Mouse (Mus musculus) large intestine, adult 2 months (tissue): ENCODE measurements around the gene Dcpp3. TPM values are rescaled to one million over a fixed set of nuclear protein-coding genes. Genes with fewer than 3 reads are reported as not detected.

ENCODE experiments used
- DNase-seq: peaks from one replicate; pipeline ENCODE4 v3.0.0-alpha.2; 2012; ENCODE audit warnings: low read depth, low spot score
- WGBS: fragments of 180-500 bp; shearing (Covaris S2); methylation state at CpG from one replicate; pipeline ENCODE4 v1.1.7; 2018; 5-methylcytosine and 5-hydroxymethylcytosine counted together
- polyA plus RNA-seq: library from polyadenylated mRNA; depleted of rRNA; stranded (reverse); fragments of >200 nt; gene quantifications from 2 replicates; pipeline ENCODE4 v1.2.3, GENCODE M21; 2012; rRNA removed

Gene Dcpp3
- polyA plus RNA-seq, 1 experiment = not detected

DNA sequence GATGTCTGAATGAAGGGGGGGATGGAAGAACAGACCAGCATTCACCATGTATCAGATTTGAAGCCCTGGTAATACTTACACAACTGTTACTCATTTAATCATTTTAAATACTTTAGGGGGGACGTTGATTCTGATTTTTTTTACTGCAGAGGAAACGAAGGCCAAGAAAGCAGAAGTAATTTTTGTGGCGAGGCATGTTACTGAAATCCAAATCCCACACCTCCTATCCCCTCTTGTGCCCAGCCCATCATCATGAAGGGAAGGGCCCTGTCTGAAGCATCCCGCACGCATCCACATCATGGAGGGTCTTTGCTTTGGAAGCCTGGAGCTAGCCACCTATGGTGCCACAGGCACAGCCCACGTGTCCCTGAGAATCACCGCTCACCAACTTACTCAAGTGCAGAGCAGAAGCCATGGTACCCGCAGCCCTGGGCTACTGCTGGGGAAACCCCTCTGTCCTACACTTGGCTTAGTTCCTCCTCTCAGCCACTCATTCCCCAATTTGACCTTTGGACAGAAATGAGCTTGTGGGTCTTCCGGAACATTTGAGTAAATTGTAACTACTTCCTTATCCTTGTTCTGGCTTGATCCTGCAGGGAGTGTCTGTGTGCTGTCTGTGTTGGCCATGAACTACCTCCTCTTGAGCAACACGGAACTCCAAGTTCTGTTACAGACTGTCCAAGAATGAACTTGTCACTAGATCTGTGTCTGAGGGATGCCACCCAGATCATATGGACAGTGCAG lies 49.6 kb downstream of the Dcpp3 start:
- DNase-seq = peak; percentile 97
- WGBS = 35% methylated on average over 10 of the region's 10 CpGs

DNA sequence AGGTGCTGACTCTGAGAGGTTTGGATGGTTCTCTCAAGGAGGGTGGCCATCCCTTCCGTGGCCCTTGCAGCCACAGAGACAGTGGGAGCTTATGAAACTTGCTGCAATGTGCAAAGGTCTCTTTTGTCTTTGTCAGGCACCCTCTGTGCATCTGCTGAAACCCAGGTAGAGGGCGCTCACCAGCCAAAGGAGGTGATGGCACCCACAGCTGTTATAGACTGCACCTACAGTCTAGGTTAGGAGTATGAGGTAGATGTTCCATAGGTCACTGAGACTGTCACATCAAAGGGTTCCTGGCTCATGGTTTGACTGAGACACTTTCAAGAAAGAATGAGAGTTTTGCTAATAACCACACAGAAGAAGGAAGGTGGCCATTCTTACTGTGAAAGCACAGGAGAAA lies 51.5 kb downstream of the Dcpp3 start:
- no peak for DNase-seq
- WGBS = 41% methylated on average over 2 of the region's 2 CpGs

Other genes with a start within 250 kb of the Dcpp3 start
- gene Hcfc1r1, start 243.9 kb upstream of the Dcpp3 start, polyA plus RNA-seq = 197 and 204 TPM in 2 replicates
- gene Thoc6, start 243.6 kb upstream of the Dcpp3 start, polyA plus RNA-seq = 27.1 and 28.7 TPM in 2 replicates
- gene Tnfrsf12a, start 240.0 kb upstream of the Dcpp3 start, polyA plus RNA-seq = 8.1 and 8.4 TPM in 2 replicates
- gene Cldn6, start 238.2 kb upstream of the Dcpp3 start, polyA plus RNA-seq = not detected in 2 replicates
- 0.15 TPM in 1 of 2 replicates, not detected in the other for gene Cldn9, start 233.4 kb upstream of the Dcpp3 start, polyA plus RNA-seq
- 0.02 and 0.03 TPM in 2 replicates for gene 1520401A03Rik, start 194.7 kb upstream of the Dcpp3 start, polyA plus RNA-seq
- gene Pkmyt1, start 191.1 kb upstream of the Dcpp3 start, polyA plus RNA-seq = 41.2 and 45.7 TPM in 2 replicates
- 155 and 162 TPM in 2 replicates for gene Paqr4, start 176.6 kb upstream of the Dcpp3 start, polyA plus RNA-seq
- gene Kremen2, start 171.6 kb upstream of the Dcpp3 start, polyA plus RNA-seq = 3.1 and 3.5 TPM in 2 replicates
- gene Flywch1, start 145.9 kb upstream of the Dcpp3 start, polyA plus RNA-seq = 27.3 and 34.9 TPM in 2 replicates
- gene Flywch2, start 131.4 kb upstream of the Dcpp3 start, polyA plus RNA-seq = 4.5 and 6.5 TPM in 2 replicates
- 284 and 419 TPM in 2 replicates for gene Srrm2, start 126.9 kb upstream of the Dcpp3 start, polyA plus RNA-seq
- 771 and 864 TPM in 2 replicates for gene Elob, start 88.3 kb upstream of the Dcpp3 start, polyA plus RNA-seq
- gene Prss33, start 81.4 kb upstream of the Dcpp3 start, polyA plus RNA-seq = 0.09 and 0.58 TPM in 2 replicates
- 495 and 577 TPM in 2 replicates for gene Prss32, start 73.6 kb upstream of the Dcpp3 start, polyA plus RNA-seq
- 1.8 and 3.3 TPM in 2 replicates for gene Prss41, start 73.3 kb upstream of the Dcpp3 start, polyA plus RNA-seq
- not detected in 2 replicates for gene Prss21, start 49.4 kb upstream of the Dcpp3 start, polyA plus RNA-seq
- gene Dcpp1, start 36.6 kb upstream of the Dcpp3 start, polyA plus RNA-seq = not detected in 2 replicates
- gene Dcpp2, start 36.6 kb upstream of the Dcpp3 start, polyA plus RNA-seq = not detected in 2 replicates
- not detected in 2 replicates for gene Sbp, start 24.2 kb downstream of the Dcpp3 start, polyA plus RNA-seq
- not detected in 2 replicates for gene Sbpl, start 37.8 kb downstream of the Dcpp3 start, polyA plus RNA-seq
- 291 and 302 TPM in 2 replicates for gene Prss30, start 63.1 kb downstream of the Dcpp3 start, polyA plus RNA-seq
- gene Prss22, start 80.6 kb downstream of the Dcpp3 start, polyA plus RNA-seq = 0.11 and 0.16 TPM in 2 replicates
- gene Prss27, start 120.7 kb downstream of the Dcpp3 start, polyA plus RNA-seq = 11.1 and 22.9 TPM in 2 replicates
- gene Kctd5, start 156.0 kb downstream of the Dcpp3 start, polyA plus RNA-seq = 83.5 and 85.7 TPM in 2 replicates
- gene Pdpk1, start 233.5 kb downstream of the Dcpp3 start, polyA plus RNA-seq = 9.4 and 18.6 TPM in 2 replicates
- gene Amdhd2, start 246.3 kb downstream of the Dcpp3 start, polyA plus RNA-seq = 87.2 and 105 TPM in 2 replicates